Mouse (Mus musculus) stomach, embryonic 15.5 days (tissue): ENCODE measurements around the gene Rragd. TPM values are rescaled to one million over a fixed set of nuclear protein-coding genes. Genes with fewer than 3 reads are reported as not detected.
A peak's percentile ranks its signal among the peaks of the same experiment; 100 is the strongest.
"Not testable (repeated sequence)": the region's sequence is repeated elsewhere in the genome, so short reads cannot be mapped to it uniquely, and the experiment has no call there.

ENCODE experiments used
- ATAC-seq: fragments of 200-750 bp; cut with Nextera tagmentation; 2 replicates; pipeline ENCODE4 v1.8.0; 2017; ENCODE audit warnings: low read depth, moderate number of reproducible peaks, moderate TSS enrichment; ENCODE audit not compliant: insufficient read depth, low FRiP score
- H3K27ac ChIP-seq: fragments of 300-500 bp; sonication (generic); 2 replicates; pipeline ENCODE4 v1.5.1; 2015; ENCODE audit warnings: mild to moderate bottlenecking, inconsistent platforms
- H3K27me3 ChIP-seq: fragments of 300-500 bp; sonication (generic); replicated peaks from 2 replicates; pipeline ENCODE4 v1.6.1; 2015; ENCODE audit warnings: inconsistent platforms
- H3K36me3 ChIP-seq: fragments of 300-500 bp; sonication (generic); 2 replicates; pipeline ENCODE4 v1.6.1; 2015; ENCODE audit warnings: inconsistent platforms
- H3K4me1 ChIP-seq: fragments of 300-500 bp; sonication (generic); 2 replicates; pipeline ENCODE4 v1.6.1; 2015; ENCODE audit warnings: inconsistent platforms
- H3K4me2 ChIP-seq: fragments of 300-500 bp; sonication (generic); 2 replicates; pipeline ENCODE4 v1.6.1; 2015; ENCODE audit warnings: mild to moderate bottlenecking, inconsistent platforms
- H3K4me3 ChIP-seq: fragments of 300-500 bp; sonication (generic); replicated peaks from 2 replicates; pipeline ENCODE4 v1.5.1; 2015; ENCODE audit warnings: inconsistent platforms
- H3K9ac ChIP-seq: fragments of 300-500 bp; sonication (generic); 2 replicates; pipeline ENCODE4 v1.6.1; 2015; ENCODE audit warnings: inconsistent platforms
- H3K9me3 ChIP-seq: fragments of 300-500 bp; sonication (generic); 2 replicates; pipeline ENCODE4 v1.6.1; 2016; ENCODE audit warnings: inconsistent platforms
- WGBS: fragments of 180-500 bp; shearing (Covaris S2); methylation state at CpG from one replicate; pipeline ENCODE4 v1.1.7; 2015; 5-methylcytosine and 5-hydroxymethylcytosine counted together
- polyA plus RNA-seq: library from polyadenylated mRNA; unstranded; fragments of >200 nt; fragmentation: Nextera tagmentation; extraction: Ambion mirVana; gene quantifications from 2 replicates; pipeline ENCODE4 v1.2.1, GENCODE M21; 2015

The Rragd gene
- polyA plus RNA-seq, 1 experiment from 2014 or later, result 8.9 TPM

GRCm38 (mm10) chr4:32961394-32961793 lies 21.4 kb upstream of the Rragd start:
- Histone ChIP-seq H3K27me3 (no peaks in the 10 kb centered on the region), H3K36me3 (no peaks in the 10 kb centered on the region), H3K9ac (no peak overlapping the region), H3K4me1 (no peaks in the 10 kb centered on the region), H3K27ac (no peak overlapping the region), H3K4me2 (no peak overlapping the region), H3K4me3 (no peak overlapping the region), H3K9me3 (no peaks in the 10 kb centered on the region)
- 70% methylated on average over 3 of the region's 3 CpGs for WGBS
- no peak for ATAC-seq

- not testable (repeated sequence) for H3K9ac ChIP-seq, H3K4me2 ChIP-seq, H3K9me3 ChIP-seq, H3K4me3 ChIP-seq, H3K36me3 ChIP-seq, H3K27me3 ChIP-seq, ATAC-seq, H3K4me1 ChIP-seq, H3K27ac ChIP-seq
- 70% methylated on average over 19 of the region's 19 CpGs for WGBS
Observed at GRCm38 (mm10) chr4:32964619-32965018, 18.2 kb upstream of the Rragd start.

DNA sequence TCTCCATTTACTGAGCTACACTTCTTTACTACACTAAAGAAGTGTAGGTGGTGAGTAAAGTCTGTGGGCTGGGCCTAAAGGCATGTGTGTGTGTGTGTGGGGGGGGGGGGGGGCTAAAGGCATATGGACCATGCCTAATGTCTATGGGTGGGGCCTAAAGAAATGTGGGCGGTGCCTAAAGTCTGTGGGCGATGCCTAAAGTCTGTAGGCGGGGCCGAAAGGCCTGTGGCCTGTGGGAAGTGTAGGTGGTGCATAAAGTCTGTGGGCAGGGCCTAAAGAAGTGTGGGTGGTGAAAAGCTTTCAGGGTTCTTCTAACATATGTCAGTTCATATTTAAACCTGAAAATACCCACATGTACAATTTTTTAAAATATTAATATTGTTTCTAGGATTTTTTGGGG lies 5.5 kb upstream of the Rragd start:
- no peaks in the 10 kb centered on the region for H3K36me3 ChIP-seq
- no peaks in the 10 kb centered on the region for H3K9me3 ChIP-seq
- no peak overlapping the region for H3K27ac ChIP-seq
- no peak overlapping the region for H3K4me2 ChIP-seq
- no peak overlapping the region for H3K9ac ChIP-seq
- no peak overlapping the region for H3K4me3 ChIP-seq
- no peaks in the 10 kb centered on the region for H3K4me1 ChIP-seq
- WGBS, result 87% methylated on average over 4 of the region's 4 CpGs
- H3K27me3 ChIP-seq, result no peaks in the 10 kb centered on the region
- no peak for ATAC-seq

- Histone ChIP-seq H3K27ac (no peak overlapping the region), H3K36me3 (no peaks in the 10 kb centered on the region), H3K4me1 (no peaks in the 10 kb centered on the region), H3K4me3 (no peak overlapping the region), H3K9me3 (no peaks in the 10 kb centered on the region), H3K27me3 (no peaks in the 10 kb centered on the region), H3K4me2 (no peak overlapping the region), H3K9ac (no peak overlapping the region)
- no peak for ATAC-seq
- 79% methylated on average over 3 of the region's 3 CpGs for WGBS
Observed at GRCm38 (mm10) chr4:32980061-32980460, 2.8 kb upstream of the Rragd start.

DNA sequence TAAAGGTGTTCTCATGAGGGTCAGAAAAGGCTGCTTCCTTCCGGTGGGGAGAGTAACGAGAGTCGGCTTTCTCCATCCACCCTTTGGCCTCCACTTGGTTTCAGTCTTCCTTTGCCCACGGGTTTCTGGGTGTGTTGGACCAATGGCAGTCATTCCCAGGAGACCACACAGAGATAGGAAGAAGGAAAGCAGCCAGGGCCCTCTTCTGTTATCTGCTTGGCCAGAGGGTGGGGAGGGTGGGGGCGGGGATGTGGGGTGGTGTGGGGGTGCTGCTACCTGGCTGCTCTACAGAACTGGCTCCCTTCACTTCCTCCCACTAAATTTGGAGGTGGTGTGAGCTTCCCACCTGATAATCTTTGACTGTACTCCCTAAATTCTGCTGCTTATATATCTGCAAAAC lies 1.2 kb upstream of the Rragd start:
- no peak overlapping the region for H3K4me3 ChIP-seq

DNA sequence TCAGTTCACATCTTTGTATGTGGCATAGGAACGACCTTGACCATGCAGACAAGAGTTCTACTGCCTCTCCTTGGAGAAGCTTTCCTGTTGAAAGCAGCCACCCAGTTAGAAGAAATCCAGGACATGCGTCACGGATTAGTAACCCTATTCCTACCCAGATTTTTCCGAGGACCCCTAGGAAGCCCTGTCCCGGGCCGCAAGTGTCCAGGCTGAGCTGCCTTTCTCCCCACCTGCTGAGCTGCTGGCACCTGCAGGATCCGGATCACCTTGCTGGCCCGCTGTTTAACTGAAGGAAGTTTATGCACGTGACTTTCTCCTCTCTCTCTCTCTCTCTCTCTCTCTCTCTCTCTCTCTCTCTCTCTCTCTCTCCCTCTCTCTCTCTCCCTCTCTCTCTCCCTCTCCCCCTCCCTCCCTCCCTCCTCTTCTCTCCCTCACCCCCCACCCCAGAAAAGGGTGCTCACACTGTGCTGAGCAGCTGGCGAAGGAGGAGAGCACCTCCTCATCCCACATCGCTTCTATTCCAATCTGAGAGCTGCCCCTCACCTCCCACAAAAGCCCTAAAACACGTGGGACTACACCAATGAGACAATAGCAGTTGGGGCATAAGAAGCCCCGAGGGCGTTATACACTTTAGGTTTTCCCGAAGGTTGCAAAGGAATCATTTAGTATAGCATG lies 659 bp upstream of the Rragd start:
- H3K36me3 ChIP-seq, result no peaks in the 10 kb centered on the region
- H3K4me2 ChIP-seq, result peak overlapping the region; percentile 98
- H3K4me3 ChIP-seq, result peak overlapping the region; percentile 64
- no peak for ATAC-seq
- H3K4me1 ChIP-seq, result no peaks in the 10 kb centered on the region
- H3K9ac ChIP-seq, result no peak overlapping the region
- H3K27me3 ChIP-seq, result no peaks in the 10 kb centered on the region
- WGBS, result 5% methylated on average over 15 of the region's 15 CpGs
- H3K27ac ChIP-seq, result no peak overlapping the region
- no peaks in the 10 kb centered on the region for H3K9me3 ChIP-seq

More for the DNA sequence above, 1.2 kb upstream of the Rragd start:
- H3K36me3 ChIP-seq, result no peaks in the 10 kb centered on the region
- WGBS, result 27% methylated on average over 5 of the region's 5 CpGs
- H3K4me1 ChIP-seq, result no peaks in the 10 kb centered on the region
- no peak overlapping the region for H3K9ac ChIP-seq
- H3K9me3 ChIP-seq, result no peaks in the 10 kb centered on the region
- no peak overlapping the region for H3K27ac ChIP-seq
- H3K27me3 ChIP-seq, result no peaks in the 10 kb centered on the region
- 0 out of 2 replicates have a peak, but pooled peaks have one; percentile 17 for ATAC-seq
- H3K4me2 ChIP-seq, result peak overlapping the region; percentile 98; the same call in 1 of the 2 replicates

GRCm38 (mm10) chr4:32983176-32984155 lies 629 bp downstream of the Rragd start:
- peak; percentile 21 for ATAC-seq
- H3K4me2 ChIP-seq, result peak overlapping the region; percentile 98
- no peaks in the 10 kb centered on the region for H3K4me1 ChIP-seq
- H3K27ac ChIP-seq, result no peak overlapping the region
- no peaks in the 10 kb centered on the region for H3K9me3 ChIP-seq
- H3K4me3 ChIP-seq, result peak overlapping the region; percentile 64
- under 1% methylated on average over 83 of the region's 94 CpGs for WGBS
- no peaks in the 10 kb centered on the region for H3K36me3 ChIP-seq
- H3K27me3 ChIP-seq, result no peaks in the 10 kb centered on the region
- peak overlapping the region; percentile 46 for H3K9ac ChIP-seq

- Histone ChIP-seq H3K4me3 (peak overlapping the region; percentile 64), H3K27ac (no peak overlapping the region), H3K4me2 (peak overlapping the region; percentile 98), H3K36me3 (no peaks in the 10 kb centered on the region), H3K4me1 (no peaks in the 10 kb centered on the region), H3K9ac (no peak overlapping the region), H3K9me3 (no peaks in the 10 kb centered on the region), H3K27me3 (no peaks in the 10 kb centered on the region)
- ATAC-seq, result no peak
- 4% methylated on average over 13 of the region's 13 CpGs for WGBS
Observed at GRCm38 (mm10) chr4:32984242-32984641, 1.4 kb downstream of the Rragd start.

DNA sequence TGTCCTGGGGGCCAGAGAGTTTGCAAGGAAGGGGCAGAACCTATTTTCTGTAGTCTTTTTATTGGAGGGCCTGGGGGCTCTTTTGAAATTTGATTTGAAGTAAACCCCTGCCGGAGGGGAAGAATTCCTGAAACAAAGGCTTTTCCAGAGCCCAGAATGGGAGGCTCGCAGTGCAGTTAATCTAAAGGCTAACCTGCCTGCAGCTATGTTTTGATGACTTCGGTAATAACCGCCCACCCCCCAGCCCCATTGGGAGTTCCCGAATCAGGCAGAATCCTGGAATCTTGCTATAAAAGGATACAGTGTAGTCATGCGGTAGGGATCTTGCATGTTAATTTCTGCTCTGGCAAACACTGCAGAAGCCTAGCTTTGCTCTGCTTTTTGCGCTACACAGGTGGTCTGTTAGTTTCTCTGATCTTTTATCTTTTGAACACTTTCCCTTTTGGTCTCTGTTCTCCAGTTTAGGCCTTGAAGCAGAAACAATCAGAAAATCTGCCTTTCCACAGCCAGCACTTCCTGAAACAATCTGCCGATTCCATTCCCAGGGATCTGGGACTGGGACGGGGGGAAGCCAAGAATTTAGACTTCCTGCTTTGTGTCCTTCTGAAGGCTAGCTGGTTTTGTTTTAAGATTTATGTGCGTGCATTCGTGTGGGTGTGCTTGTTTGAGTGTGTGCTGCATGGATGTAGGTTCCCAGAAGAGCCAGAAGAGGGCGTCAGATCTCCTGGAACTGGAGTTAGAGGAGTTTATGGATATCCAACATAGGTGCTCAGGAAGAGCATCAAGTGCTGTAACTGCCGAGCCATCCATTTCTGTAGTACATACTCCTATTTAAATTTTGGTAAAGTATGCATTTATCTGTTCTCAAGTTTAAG lies 2.2 kb downstream of the Rragd start:
- peak overlapping the region; percentile 98 for H3K4me2 ChIP-seq
- no peak overlapping the region for H3K9ac ChIP-seq
- ATAC-seq, result no peak
- peak overlapping the region; percentile 64 for H3K4me3 ChIP-seq
- H3K27me3 ChIP-seq, result no peaks in the 10 kb centered on the region
- H3K36me3 ChIP-seq, result no peaks in the 10 kb centered on the region
- no peaks in the 10 kb centered on the region for H3K9me3 ChIP-seq
- WGBS, result 28% methylated on average over 13 of the region's 13 CpGs
- no peaks in the 10 kb centered on the region for H3K4me1 ChIP-seq
- H3K27ac ChIP-seq, result no peak overlapping the region

GRCm38 (mm10) chr4:32985684-32986083 lies 2.8 kb downstream of the Rragd start:
- no peak for ATAC-seq
- Histone ChIP-seq H3K27ac (no peak overlapping the region), H3K9ac (no peak overlapping the region), H3K9me3 (no peaks in the 10 kb centered on the region), H3K4me1 (no peaks in the 10 kb centered on the region), H3K27me3 (no peaks in the 10 kb centered on the region), H3K4me3 (no peak overlapping the region), H3K36me3 (no peaks in the 10 kb centered on the region), H3K4me2 (0 out of 2 replicates have a peak overlapping the region, but pooled peaks have one; percentile 98)
- WGBS, result 18% methylated on average over 3 of the region's 3 CpGs

GRCm38 (mm10) chr4:32987006-32987405 lies 4.2 kb downstream of the Rragd start:
- Histone ChIP-seq H3K27me3 (no peaks in the 10 kb centered on the region), H3K9ac (no peak overlapping the region), H3K36me3 (no peaks in the 10 kb centered on the region), H3K27ac (no peak overlapping the region), H3K4me3 (no peak overlapping the region), H3K4me2 (no peak overlapping the region), H3K4me1 (no peaks in the 10 kb centered on the region), H3K9me3 (no peaks in the 10 kb centered on the region)
- ATAC-seq, result peak; percentile 75; the same call in 1 of the 2 replicates
- WGBS, result 53% methylated on average over 3 of the region's 3 CpGs
